Mouse (Mus musculus) urinary bladder, adult 18-20 months (tissue): ENCODE measurements around the gene Aoc2.
"Not testable (repeated sequence)": the region's sequence is repeated elsewhere in the genome, so short reads cannot be mapped to it uniquely, and the experiment has no call there.

Source experiments
- DNase-seq, 2 experiments: peaks; one replicate each; pipeline ENCODE4 v3.0.0; 2022; ENCODE audit warnings: low spot score in 2 of 2, mixed read lengths in 2 of 2

The Aoc2 gene

DNA sequence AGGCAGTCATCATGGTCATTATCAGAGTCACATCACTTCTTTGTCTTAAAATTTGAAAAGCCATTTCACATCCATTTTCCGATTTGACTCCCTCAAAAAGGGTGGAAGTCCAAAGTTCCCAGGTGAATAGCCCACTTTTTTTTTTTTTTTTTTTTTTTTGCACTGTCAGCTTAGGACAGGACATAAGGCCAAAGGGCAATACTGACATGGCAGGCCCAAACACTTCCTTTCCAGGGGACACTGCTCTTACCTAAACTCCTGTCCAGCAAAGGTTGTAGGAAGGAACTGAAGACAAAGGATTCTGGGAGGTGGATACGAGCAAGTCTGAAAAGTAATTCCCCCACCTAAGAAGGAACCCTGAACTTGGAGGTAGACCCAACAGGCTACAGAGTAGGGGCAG is 31.1 kb downstream of the Aoc2 start:
- DNase-seq: no peak

DNA sequence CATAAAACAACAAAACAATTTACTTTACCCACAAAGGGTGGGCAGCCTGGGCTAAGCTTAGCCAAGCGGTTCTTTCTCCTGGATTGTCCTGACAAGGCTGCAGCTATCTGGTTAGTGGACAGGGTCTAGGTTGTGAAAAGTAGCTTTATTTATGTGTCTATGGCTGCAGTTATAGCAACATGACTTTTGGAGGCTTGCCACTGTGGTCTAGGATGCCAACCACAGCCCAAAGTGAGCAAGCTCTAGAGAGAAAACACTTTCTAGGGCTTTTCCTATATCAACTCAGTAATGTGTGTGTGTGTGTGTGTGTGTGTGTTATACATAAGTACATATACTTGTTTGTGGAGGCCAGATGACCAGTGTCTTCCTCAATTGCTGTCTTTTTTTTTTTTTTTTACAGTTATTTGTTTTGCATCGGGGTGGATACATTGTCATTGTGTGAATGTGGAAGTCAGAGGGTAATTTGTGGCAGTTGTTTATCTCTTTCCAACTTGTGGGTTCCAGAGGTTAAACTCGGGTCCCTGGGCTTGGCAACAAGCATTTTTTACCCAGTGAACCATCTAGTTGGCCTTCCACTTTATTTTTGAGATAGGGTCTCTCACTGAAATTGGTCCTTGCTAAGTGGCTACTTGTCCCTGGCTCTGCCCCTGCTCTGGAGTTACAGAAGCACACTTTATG is 32.8 kb downstream of the Aoc2 start:
- no peak for DNase-seq

DNA sequence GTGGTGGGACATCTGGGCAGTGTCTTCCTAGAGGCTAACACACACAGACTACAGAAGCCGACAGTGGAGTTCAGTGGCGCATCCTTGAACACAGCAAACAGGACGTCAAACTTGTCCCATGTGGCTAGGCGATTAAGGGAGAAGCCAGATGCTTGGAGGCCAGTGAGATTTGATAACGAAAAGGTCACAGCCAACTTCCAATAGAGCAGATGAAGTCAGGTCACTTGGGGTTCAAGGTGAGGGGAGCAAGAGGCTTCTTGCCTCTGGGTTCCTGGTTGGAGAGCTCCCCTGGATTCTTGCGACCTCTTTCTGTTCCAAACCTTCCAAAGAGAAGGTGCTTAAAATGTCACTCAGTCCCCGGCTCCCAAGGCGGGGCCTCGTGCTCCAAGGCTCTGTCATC is 34.9 kb downstream of the Aoc2 start:
- no peak for DNase-seq

DNA sequence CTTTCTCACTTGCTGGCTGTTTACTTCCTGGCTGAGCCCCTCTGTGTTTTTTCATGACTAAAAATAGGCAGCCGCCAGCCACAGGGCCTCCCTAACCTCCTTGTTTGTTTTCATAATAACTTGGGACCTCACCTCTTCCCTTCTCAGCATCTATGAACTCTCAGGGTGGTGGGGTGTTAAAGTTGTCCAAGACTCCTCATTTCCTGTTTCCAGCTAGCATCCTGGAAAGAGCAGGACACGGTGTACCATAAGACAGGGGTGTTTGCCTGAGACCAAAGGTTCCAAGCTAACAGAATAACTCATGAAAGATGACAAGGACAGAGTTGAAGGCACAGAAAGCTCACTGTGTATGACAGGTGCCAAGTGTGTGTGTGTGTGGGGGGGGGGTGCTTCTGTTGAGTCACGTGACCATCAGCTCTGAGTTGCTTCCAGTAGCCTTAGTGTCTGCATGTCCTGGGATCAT is 35.8 kb downstream of the Aoc2 start:
- no peak for DNase-seq

DNA sequence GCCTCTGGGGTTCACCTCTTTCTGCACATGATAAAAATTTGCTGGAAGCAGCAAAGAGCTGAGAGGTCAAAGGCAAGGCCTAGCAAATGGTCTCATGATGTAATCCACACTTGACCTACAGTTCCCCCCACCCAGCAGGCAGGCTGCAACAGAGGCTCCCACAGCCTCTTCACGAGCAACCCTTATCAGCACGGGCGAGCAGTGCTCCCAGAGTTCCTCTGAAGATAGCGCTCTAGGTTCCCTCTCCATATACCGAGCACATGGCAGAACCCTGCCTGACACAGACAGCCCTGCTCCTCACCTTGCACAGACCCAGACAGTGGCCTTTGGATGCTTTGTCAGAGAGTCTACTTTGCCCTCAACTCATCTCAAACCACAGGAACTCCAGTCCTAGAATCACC is 39.7 kb downstream of the Aoc2 start:
- DNase-seq: no peak

DNA sequence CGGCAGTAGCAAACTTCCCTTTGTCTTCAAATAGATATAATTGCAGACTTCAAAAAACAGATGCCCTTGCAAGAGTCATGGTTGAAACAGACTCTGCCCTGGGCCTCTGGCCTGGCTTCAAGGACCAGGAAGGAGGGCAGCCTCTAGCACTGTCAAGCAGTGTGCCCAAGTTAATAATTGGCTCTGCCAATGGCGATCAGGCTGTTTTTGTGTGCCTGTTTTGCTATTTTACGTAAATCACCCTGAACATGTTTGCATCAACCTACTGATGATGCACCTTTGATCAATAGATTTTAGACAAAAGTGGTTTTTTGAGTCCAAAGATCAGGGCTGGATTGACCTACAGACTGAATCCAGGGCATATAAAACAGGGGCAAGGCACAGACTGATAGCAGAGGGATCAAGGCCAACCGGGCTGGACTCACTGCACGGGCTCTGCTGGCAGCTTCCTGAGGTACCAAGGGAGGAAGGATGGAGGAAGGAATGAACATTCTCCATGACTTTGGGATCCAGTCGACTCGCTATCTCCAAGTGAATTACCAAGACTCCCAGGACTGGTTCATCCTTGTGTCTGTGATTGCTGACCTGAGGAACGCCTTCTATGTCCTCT is 42.6 kb downstream of the Aoc2 start, which contains the start of gene G6pc:
Gene G6pc (plus strand): TSS at position 236 of the 610 bp plus-strand sequence.
- DNase-seq: no peak

DNA sequence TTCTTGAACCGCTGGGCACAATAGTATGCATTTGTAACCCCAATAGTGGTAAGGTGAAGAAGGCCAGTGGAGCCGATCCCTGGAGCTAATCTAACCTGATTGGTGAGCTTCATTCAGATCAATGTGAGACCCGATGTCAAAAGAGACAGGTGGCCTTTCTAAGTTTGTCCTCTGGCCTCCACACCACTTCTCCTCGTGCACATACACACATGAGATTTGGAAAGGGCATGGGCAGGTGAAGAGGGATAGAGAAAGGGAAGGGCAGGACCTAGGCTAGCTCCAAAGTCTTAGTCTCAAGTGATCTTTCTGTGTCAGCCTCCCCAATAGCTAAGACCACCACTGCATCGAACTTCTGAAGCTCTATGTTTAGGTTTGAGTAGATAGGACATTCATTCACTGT is 45.3 kb downstream of the Aoc2 start:
- DNase-seq: no peak

DNA sequence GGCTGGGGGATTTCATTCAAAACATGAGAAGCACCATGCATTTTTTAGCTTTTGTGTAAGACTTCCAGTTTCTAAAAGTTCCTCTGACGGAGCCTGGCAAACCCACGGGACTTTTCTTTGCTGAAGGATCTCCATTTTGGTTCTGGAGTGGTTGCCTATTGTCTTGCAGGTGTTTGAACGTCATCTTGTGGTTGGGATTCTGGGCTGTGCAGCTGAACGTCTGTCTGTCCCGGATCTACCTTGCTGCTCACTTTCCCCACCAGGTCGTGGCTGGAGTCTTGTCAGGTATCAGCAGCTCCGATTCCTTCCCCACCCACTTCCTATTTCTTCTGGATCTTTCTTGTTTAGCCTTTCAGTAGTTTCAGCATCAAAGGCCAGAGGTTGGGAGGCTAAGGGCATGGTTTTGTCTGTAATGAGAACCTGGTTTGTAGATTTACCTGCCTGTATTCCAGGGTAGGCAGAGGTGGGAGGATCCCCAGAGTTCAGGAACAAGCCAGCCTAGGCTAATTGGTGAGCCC is 49.6 kb downstream of the Aoc2 start:
- DNase-seq: no peak

DNA sequence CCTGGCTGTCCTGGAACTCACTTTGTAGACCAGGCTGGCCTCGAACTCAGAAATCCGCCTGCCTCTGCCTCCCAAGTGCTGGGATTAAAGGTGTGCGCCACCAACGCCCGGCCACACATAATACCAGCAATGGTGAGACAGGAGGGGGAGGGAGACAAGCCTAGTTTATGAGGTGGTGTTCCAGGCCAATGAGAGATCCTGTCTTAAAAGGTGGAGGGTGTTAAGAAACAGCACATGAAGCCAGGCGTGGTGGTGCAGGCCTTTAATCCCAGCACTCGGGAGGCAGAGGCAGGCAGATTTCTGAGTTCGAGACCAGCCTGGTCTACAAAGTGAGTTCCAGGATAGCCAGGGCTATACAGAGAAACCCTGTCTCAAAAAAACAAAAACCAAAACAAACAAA is 53.3 kb downstream of the Aoc2 start:
- not testable (repeated sequence) for DNase-seq

DNA sequence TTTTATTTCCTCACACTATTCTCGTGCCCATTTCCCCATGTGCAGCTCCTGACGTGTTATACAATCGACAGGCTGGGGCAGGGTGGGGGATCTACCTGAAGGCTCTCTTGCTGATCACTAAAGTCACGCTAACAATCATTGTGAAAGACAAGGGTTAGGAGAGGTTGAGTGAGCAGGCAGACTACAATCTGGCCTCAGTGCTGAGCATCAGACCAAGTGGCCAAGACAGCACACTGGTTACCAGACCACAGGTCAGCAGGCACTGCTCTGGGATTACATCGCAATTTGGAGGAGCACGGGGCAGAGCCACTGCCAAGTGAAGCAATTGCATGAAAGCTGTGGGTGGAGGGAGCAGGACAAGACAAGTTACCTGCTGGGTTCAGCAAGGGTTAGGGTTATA is 54.1 kb downstream of the Aoc2 start:
- no peak for DNase-seq
